Mouse (Mus musculus) embryonic fibroblast, embryonic 13.5 days (primary cell): Measurements from ENCODE around the gene Ccdc105.

Experiments
- CTCF ChIP-seq: IDR thresholded peaks from 2 replicates; pipeline ENCODE4 v1.5.1; 2011; ENCODE audit warnings: mild to moderate bottlenecking, control low read depth, low read length, moderate library complexity, borderline replicate concordance; ENCODE audit not compliant: insufficient read depth
- POLR2A ChIP-seq: IDR thresholded peaks from 2 replicates; pipeline ENCODE4 v1.6.1; 2011; ENCODE audit warnings: low read depth, mild to moderate bottlenecking, control low read depth, low read length, moderate library complexity

DNA sequence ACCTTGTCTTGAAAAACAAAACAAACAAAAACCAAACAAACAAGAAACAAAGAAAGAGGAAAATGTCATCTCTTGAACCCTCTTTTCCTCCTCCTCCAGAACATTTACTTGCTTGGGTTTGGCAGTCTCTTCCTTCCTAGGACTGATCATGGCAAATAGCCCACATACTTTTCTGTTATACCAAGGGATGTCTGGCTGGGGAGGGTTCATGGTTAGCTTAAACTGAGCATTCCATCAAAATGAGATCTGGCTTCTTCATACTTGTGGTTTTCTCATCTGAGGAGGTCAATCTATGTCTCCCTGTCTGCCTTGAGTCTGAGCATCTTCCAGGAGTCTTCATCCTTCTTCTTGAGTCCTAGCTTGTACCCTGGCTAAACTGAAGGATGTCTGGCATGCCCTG is 36.6 kb downstream of the Ccdc105 start:
- no peak for TF ChIP-seq POLR2A
- TF ChIP-seq CTCF, result no peak
